ENCODE assay signal across 9 mouse cellular contexts in the genomic region with DNA sequence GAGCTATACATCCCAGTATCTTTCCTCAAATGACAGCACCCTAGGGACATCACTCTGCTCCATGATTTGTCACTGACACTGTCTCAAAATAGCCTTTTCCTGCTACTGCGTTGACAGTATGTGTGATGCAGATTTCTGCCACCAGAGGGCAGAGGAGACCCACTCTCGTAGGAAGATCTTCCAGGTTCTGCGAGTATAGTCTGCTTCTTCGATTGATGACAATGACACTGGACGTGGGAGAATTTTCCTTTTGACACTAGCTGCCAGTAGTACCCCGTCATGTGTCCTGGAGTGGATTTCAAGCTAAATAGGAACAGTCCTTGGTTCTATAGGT. TPM values are rescaled to one million over a fixed set of nuclear protein-coding genes. Genes with fewer than 3 reads are reported as not detected.
DNase-seq lines count a peak whose midpoint lies in the region; ATAC-seq and TF ChIP-seq lines count a peak whose summit lies in the region.
"Had no signal": no experiment of that assay in that cellular context is flagged by ENCODE, and none has a peak within 500 bp of the region (broad histone marks: within the 10 kb centered on the region; RNA-seq: fewer than 3 reads in every experiment).

No protein-coding gene starts in this region.

- H3K9ac ChIP-seq in limb, embryonic 11.5 days (ENCODE audit: low read length) = no peak overlapping the region
- H3K9ac ChIP-seq: heart, embryonic 15.5 days had no signal

- no peak overlapping the region for H3K4me2 ChIP-seq in limb, embryonic 11.5 days (ENCODE audit: low read depth, severe bottlenecking)
- H3K4me2 ChIP-seq: heart, embryonic 15.5 days had no signal

- H3K79me2 ChIP-seq in C2C12 (ENCODE audit: control insufficient read depth, insufficient read depth) = no peaks in the 10 kb centered on the region

- intact Hi-C loops in gastrocnemius, postnatal 14 days (cut with DNase I; ENCODE audit: low total_unique reads) = no loop called here

- peak; percentile 70 for TF ChIP-seq CTCF in C2C12 (IDR thresholded peaks at IDR 0.05; ENCODE audit: control insufficient read depth, insufficient read depth, insufficient read length)

- no peak overlapping the region for H3K27ac ChIP-seq in limb, embryonic 11.5 days (replicated peaks; ENCODE audit: low read depth, low read length)
- H3K27ac ChIP-seq: heart, embryonic 15.5 days had no signal

- H3K9me3 ChIP-seq in limb, embryonic 11.5 days (ENCODE audit: control insufficient read depth, low read length) = no peaks in the 10 kb centered on the region
- H3K9me3 ChIP-seq: heart, embryonic 15.5 days had no signal

- no peaks in the 10 kb centered on the region for H3K79me3 ChIP-seq in C2C12 (ENCODE audit: low read depth)

- H3K36me3 ChIP-seq in C2C12 (ENCODE audit: control insufficient read depth, insufficient read depth) = no peaks in the 10 kb centered on the region
- no peaks in the 10 kb centered on the region for H3K36me3 ChIP-seq in limb, embryonic 11.5 days (ENCODE audit: control insufficient read depth, insufficient read depth, low read length)
- H3K36me3 ChIP-seq: heart, embryonic 15.5 days had no signal

- H3K27me3 ChIP-seq in C2C12 (ENCODE audit: control insufficient read depth, insufficient read depth, insufficient read length) = no peaks in the 10 kb centered on the region
- no peaks in the 10 kb centered on the region for H3K27me3 ChIP-seq in limb, embryonic 11.5 days (ENCODE audit: control insufficient read depth, insufficient read depth, low read length)
- H3K27me3 ChIP-seq: heart, embryonic 15.5 days had no signal

- H3K4me1 ChIP-seq in limb, embryonic 11.5 days (ENCODE audit: control insufficient read depth, insufficient read depth, low read length) = no peaks in the 10 kb centered on the region
- H3K4me1 ChIP-seq: heart, embryonic 15.5 days had no signal

- H3K4me3 ChIP-seq in C2C12 (ENCODE audit: insufficient read depth, poor library complexity, severe bottlenecking) = no peak overlapping the region
- no peak overlapping the region for H3K4me3 ChIP-seq in limb, embryonic 11.5 days (ENCODE audit: low read depth, low read length)
- H3K4me3 ChIP-seq: heart, embryonic 15.5 days had no signal

- WGBS in limb, embryonic 11.5 days = 21% methylated on average over 6 of the region's 6 CpGs

- DNase-seq in WW6 (ENCODE audit: low read depth, low spot score) = peak; percentile 49
- DNase-seq in gastrocnemius, postnatal 14 days = peak; percentile 49
- DNase-seq in kidney, adult 9 months = peak; percentile 54
- DNase-seq in limb, embryonic 11.5 days (ENCODE audit: low spot score) = peak; percentile 82
- peak; percentile 52 for DNase-seq in naive thymus-derived CD4-positive, alpha-beta T cell, adult 2 months (ENCODE audit: low read depth)
- DNase-seq in thymus, postnatal 25 days = peak; percentile 38

- ATAC-seq in common myeloid progenitor, adult 5-6 weeks (replicated peaks; ENCODE audit: low read depth, poor library complexity, severe bottlenecking) = peak; percentile 95
- no peak for ATAC-seq in limb, embryonic 11.5 days (ENCODE audit: insufficient number of reproducible peaks, low FRiP score, low TSS enrichment, low read depth)

- H3ac ChIP-seq in C2C12 (ENCODE audit: control insufficient read depth, insufficient read length, low read depth) = no peak overlapping the region

TF ChIP-seq in C2C12, 6 proteins besides CTCF, POLR2A, EP300 and RAD21:
- no peak for TF ChIP-seq CEBPB (IDR thresholded peaks at IDR 0.05; ENCODE audit: low read depth)
- TF ChIP-seq MAX (IDR thresholded peaks at IDR 0.05) = no peak
- TF ChIP-seq MYOD1 (IDR thresholded peaks at IDR 0.05; ENCODE audit: control insufficient read depth, insufficient read length, low read depth) = no peak
- TF ChIP-seq USF1 (IDR thresholded peaks at IDR 0.05; ENCODE audit: low read depth) = no peak
- TF ChIP-seq MYOG (IDR thresholded peaks at IDR 0.05; ENCODE audit: control insufficient read depth, extremely low read depth, insufficient read length) = no peak
- no peak for TF ChIP-seq FOSL1 (IDR thresholded peaks at IDR 0.05; ENCODE audit: insufficient read depth, low read length, poor library complexity, severe bottlenecking)

RNA-seq across cellular contexts. Expression of gene Rabl2, which starts 31.9 kb away (rescaled TPM):
- 24.3 TPM for polyA plus RNA-seq in C2C12 (2012; fragmentation: generic; extraction: Trizol)
- total RNA-seq in common myeloid progenitor, adult 5-6 weeks (2017) = 11.1 and 12.6 TPM in 2 replicates
- total RNA-seq in gastrocnemius, postnatal 14 days (2021) = 1 to 10 TPM; 3.7 to 4.3 TPM
- polyA plus RNA-seq in limb, embryonic 11.5 days (2014; fragmentation: Nextera tagmentation; extraction: Ambion mirVana) = 66.9 and 70.3 TPM in 2 replicates

RNA-seq across cellular contexts. Expression of gene Acr, which starts 55.5 kb away (rescaled TPM):
- polyA plus RNA-seq in C2C12 (2012; fragmentation: generic; extraction: Trizol) = not detected
- total RNA-seq in common myeloid progenitor, adult 5-6 weeks (2017) = not detected in 2 replicates
- under 1 TPM; 0.14 to 0.16 TPM for total RNA-seq in gastrocnemius, postnatal 14 days (2021)
- polyA plus RNA-seq in limb, embryonic 11.5 days (2014; fragmentation: Nextera tagmentation; extraction: Ambion mirVana) = 0.17 TPM in 1 of 2 replicates, not detected in the other
